Mouse (Mus musculus) midbrain, postnatal 0 days (tissue): ENCODE results near the gene 1700030K09Rik. TPM values are rescaled to one million over a fixed set of nuclear protein-coding genes. Genes with fewer than 3 reads are reported as not detected.

Source experiments
- ATAC-seq: fragments of 200-750 bp; cut with Nextera tagmentation; 2 replicates; pipeline ENCODE4 v1.8.0; 2017; ENCODE audit warnings: moderate number of reproducible peaks, mild to moderate bottlenecking, moderate TSS enrichment, moderate library complexity; ENCODE audit not compliant: low FRiP score
- DNase-seq: peaks from one replicate; pipeline ENCODE4 v3.0.0-alpha.2; 2015; ENCODE audit warnings: low spot score
- H3K27ac ChIP-seq: fragments of 300-500 bp; sonication (generic); 2 replicates; pipeline ENCODE4 v1.5.1; 2014; ENCODE audit warnings: low read depth, mild to moderate bottlenecking, low read length, mixed read lengths
- H3K27me3 ChIP-seq: fragments of 300-500 bp; sonication (generic); 2 replicates; pipeline ENCODE4 v1.6.1; 2014; ENCODE audit warnings: low read length, control low read depth, mixed read lengths; ENCODE audit not compliant: insufficient read depth
- H3K36me3 ChIP-seq: fragments of 300-500 bp; sonication (generic); 2 replicates; pipeline ENCODE4 v1.6.1; 2014; ENCODE audit warnings: low read length, control low read depth, mixed read lengths; ENCODE audit not compliant: insufficient read depth
- H3K4me1 ChIP-seq: fragments of 300-500 bp; sonication (generic); 2 replicates; pipeline ENCODE4 v1.6.1; 2014; ENCODE audit warnings: mild to moderate bottlenecking, control low read depth, antibody characterized with exemption, low read length, mixed read lengths; ENCODE audit not compliant: insufficient read depth
- H3K4me2 ChIP-seq: fragments of 300-500 bp; sonication (generic); 2 replicates; pipeline ENCODE4 v1.6.1; 2014; ENCODE audit warnings: low read depth, mild to moderate bottlenecking, low read length, mixed read lengths; ENCODE audit not compliant: poor library complexity, severe bottlenecking
- H3K4me3 ChIP-seq: fragments of 300-500 bp; sonication (generic); 2 replicates; pipeline ENCODE4 v1.5.1; 2014; ENCODE audit warnings: low read depth, mild to moderate bottlenecking, low read length, moderate library complexity
- H3K9ac ChIP-seq: fragments of 300-500 bp; sonication (generic); replicated peaks from 2 replicates; pipeline ENCODE4 v1.6.1; 2014; ENCODE audit warnings: mild to moderate bottlenecking, low read length, moderate library complexity, mixed read lengths; ENCODE audit not compliant: poor library complexity, severe bottlenecking
- H3K9me3 ChIP-seq: fragments of 300-500 bp; sonication (generic); 2 replicates; pipeline ENCODE4 v1.6.1; 2016; ENCODE audit warnings: low read length, control low read depth
- CTCF ChIP-seq: IDR thresholded peaks from 2 replicates; pipeline ENCODE4 v1.5.1; 2016; ENCODE audit warnings: antibody characterized with exemption, mild to moderate bottlenecking
- WGBS: fragments of 180-500 bp; shearing (Covaris S2); extraction: QIAGEN DNeasy Blood & Tissue Kit; methylation state at CpG from one replicate; pipeline ENCODE4 v1.1.7; 2014; 5-methylcytosine and 5-hydroxymethylcytosine counted together
- polyA plus RNA-seq: library from polyadenylated mRNA; unstranded; fragments of >200 nt; fragmentation: Nextera tagmentation; extraction: Ambion mirVana; gene quantifications from 2 replicates; pipeline ENCODE4 v1.2.1, GENCODE M21; 2015
- total RNA-seq: library from RNA; depleted of rRNA; stranded (reverse); fragments of >200 nt; gene quantifications from 2 replicates; pipeline ENCODE4 v1.2.3, GENCODE M21; 2014

The 1700030K09Rik gene
- total and polyA plus RNA-seq, 2 experiments from 2014 or later = 8.7 to 14.7 TPM

DNA sequence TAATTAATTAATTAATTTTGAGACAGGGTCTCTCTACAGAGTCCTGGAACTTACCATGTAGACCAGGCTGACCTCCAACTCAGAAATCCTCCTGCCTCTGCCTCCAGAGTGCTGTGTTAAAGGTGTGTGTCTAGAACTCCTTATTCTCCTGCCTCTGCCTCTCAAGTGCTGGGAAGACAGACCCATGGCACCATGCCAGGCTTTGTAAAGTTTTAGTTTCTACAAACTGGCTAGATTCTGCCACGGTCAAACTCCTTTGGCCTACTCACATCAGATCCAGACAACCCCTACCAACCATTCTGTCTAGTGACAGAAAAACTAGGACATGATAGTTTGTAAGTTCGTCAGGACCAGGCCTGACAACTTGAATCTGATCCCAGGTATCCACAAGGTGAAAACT lies 47.3 kb downstream of the 1700030K09Rik start:
- DNase-seq = no peak
- no peak for TF ChIP-seq CTCF
- H3K4me3 ChIP-seq = peak overlapping the region; percentile 80; the same call in 1 of the 2 replicates

DNA sequence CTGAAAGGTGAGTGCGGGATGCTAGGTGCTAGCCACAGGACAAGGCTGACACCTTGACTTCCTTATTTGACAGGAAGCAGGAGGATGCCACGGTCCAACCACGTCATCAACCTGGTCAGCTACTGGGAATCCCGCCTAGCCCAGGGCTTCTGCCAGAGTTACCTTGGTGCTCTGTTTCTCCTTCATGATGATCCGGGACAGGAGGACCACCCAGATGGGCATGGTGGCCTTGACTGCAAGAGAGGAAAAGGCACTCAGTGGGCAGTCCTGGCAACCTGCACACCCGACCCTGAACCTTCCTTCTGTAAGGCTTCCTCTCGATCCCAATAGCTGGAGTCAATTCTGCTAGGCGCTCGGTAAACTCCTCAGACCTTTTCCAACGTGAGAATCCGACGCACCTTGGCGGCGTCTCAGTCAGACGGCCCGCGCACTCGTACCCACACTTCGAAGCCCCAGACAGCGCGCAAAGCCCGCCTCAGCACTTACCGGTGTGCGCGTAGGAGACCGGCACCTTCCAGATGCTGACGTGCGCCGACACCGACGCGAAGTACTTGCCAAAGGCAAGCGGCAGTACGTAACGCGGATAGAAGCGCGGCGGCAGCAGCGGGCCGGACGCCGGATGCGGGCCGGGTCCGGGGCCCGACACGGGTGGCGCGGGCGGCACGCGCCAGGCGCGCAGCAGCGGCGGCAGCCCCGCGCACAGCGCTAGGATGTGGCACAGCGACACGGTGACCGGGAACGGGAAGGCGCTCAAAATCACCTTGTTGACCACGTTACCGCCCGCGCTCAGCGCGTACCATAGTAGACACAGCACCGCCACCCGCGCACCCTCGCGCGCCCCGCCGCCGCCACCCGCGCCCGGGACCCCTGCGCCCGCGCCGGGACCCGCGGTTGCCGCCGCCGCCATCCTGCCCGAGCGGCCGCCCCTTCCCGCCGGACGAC lies 48.3 kb downstream of the 1700030K09Rik start, which contains the start of gene Slc35e1:
TSS of gene Slc35e1 (minus strand) at position 935 of the 942 bp plus-strand sequence.
- no peak for TF ChIP-seq CTCF
- Histone ChIP-seq H3K4me2 (peak within 1 kb of the TSS; percentile 67), H3K27ac (peak within 1 kb of the TSS; percentile 82), H3K9me3 (no peaks in the 10 kb centered on the region), H3K4me3 (peak within 1 kb of the TSS; percentile 80), H3K36me3 (peaks cover 28% of the 10 kb centered on the region), H3K27me3 (no peaks in the 10 kb centered on the region), H3K9ac (peak within 1 kb of the TSS; percentile 79), H3K4me1 (peaks cover 8% of the 10 kb centered on the region; the same call in 1 of the 2 replicates)
- under 1% methylated on average over 83 of the region's 98 CpGs for WGBS
- ATAC-seq (peak; percentile 69), DNase-seq (peak; percentile 31)

More for the DNA sequence above, 47.3 kb downstream of the 1700030K09Rik start:
- 98% methylated on average over 2 of the region's 2 CpGs for WGBS
- Histone ChIP-seq H3K27ac (no peak overlapping the region), H3K9me3 (no peaks in the 10 kb centered on the region), H3K4me2 (peak overlapping the region; percentile 67), H3K9ac (no peak overlapping the region), H3K4me1 (peaks cover 8% of the 10 kb centered on the region; the same call in 1 of the 2 replicates), H3K36me3 (peaks cover 20% of the 10 kb centered on the region), H3K27me3 (no peaks in the 10 kb centered on the region)
- ATAC-seq = no peak

DNA sequence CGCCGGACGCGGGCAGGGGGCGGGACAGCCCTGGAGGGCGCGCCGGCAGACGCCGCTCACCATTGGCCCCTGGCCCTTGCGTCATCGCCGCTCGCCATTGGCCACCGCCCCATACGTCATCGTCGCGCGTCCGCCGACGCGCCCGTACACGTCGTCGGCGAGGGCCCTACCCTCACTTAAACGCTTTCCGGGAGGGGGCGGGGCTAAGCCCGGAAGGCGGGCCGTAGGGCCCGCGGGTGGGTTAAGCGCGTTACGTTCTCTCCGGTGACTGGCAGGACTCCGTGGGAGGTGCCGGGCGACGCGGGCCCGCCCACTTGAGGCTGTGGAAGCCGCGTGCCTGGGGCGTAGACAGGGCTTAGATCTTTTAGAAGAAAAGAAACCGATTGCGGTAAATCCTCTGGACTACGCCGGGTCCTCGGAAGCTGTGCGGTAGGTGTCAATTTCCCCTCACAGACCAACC lies 49.0 kb downstream of the 1700030K09Rik start:
- peak; percentile 97 for ATAC-seq
- peaks cover 29% of the 10 kb centered on the region for H3K36me3 ChIP-seq
- H3K4me3 ChIP-seq = peak overlapping the region; percentile 80
- peaks cover 8% of the 10 kb centered on the region; the same call in 1 of the 2 replicates for H3K4me1 ChIP-seq
- no peak for TF ChIP-seq CTCF
- no peaks in the 10 kb centered on the region for H3K27me3 ChIP-seq
- peak overlapping the region; percentile 67 for H3K4me2 ChIP-seq
- DNase-seq = peak; percentile 98
- H3K9ac ChIP-seq = peak overlapping the region; percentile 79
- under 1% methylated on average over 52 of the region's 56 CpGs for WGBS
- peak overlapping the region; percentile 82 for H3K27ac ChIP-seq
- no peaks in the 10 kb centered on the region for H3K9me3 ChIP-seq

DNA sequence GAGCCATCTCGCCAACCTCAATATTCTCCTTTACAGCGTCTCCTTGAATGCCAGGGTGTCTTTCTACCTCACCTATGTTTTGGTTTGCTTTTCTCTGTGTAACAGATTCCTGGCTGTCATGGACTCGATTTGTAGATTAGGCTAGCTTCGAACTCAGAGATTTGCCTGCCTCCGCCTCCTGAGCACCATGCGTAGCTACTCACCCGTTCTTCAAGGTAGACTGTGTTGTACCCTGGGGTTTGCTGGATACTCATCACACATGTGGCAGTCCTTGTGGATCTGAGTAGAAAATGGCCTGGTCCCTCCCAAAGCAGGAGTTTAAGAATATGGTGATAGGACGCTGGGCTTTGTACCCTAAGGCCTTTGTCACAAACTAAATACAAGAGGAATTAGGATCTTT lies 49.7 kb downstream of the 1700030K09Rik start:
- Histone ChIP-seq H3K36me3 (peaks cover 23% of the 10 kb centered on the region), H3K4me2 (peak overlapping the region; percentile 67), H3K27me3 (no peaks in the 10 kb centered on the region), H3K4me3 (peak overlapping the region; percentile 80), H3K9me3 (no peaks in the 10 kb centered on the region), H3K27ac (peak overlapping the region; percentile 60), H3K4me1 (peaks cover 8% of the 10 kb centered on the region; the same call in 1 of the 2 replicates), H3K9ac (peak overlapping the region; percentile 79)
- 14% methylated on average over 8 of the region's 8 CpGs for WGBS
- no peak for TF ChIP-seq CTCF
- DNase-seq = no peak
- ATAC-seq = no peak

DNA sequence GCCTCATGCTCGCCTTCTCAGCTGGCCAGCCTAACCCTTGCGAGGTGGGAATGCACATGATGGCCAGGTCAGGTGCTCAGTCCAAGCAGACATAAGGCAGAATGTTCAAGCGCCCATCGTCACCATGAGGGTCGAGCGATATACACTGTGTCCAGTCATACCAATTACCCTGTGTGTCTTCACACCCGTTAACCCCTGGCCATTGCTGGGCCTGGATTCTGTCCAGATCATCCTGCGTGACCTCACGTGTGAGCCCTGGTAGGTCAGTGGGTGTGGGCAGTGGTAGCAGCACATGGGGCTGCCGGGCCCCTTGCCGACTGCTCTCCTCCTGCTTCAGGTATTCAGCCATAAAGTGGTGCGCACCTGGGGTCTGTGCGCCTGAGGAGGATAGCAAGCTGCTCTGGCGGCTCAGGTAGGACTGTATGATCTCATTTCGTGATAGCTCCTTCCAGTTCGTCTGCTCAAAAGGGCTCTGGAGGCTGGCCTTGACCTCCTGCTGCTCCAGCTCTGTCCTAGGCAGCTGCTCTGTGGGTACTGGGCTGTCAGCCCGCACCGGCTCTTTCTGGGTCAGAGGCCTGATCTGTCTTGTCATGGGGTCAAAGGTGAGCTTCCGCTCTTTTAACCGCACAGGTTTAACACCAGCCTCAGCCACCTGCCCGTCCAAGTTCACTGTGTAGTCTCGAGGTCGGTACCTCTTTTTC lies 51.9 kb downstream of the 1700030K09Rik start:
- Histone ChIP-seq H3K27ac (no peak overlapping the region), H3K4me3 (no peak overlapping the region), H3K4me2 (no peak overlapping the region), H3K36me3 (peaks cover 27% of the 10 kb centered on the region), H3K27me3 (no peaks in the 10 kb centered on the region), H3K4me1 (peaks cover 8% of the 10 kb centered on the region; the same call in 1 of the 2 replicates), H3K9ac (no peak overlapping the region), H3K9me3 (no peaks in the 10 kb centered on the region)
- TF ChIP-seq CTCF = no peak
- 85% methylated on average over 23 of the region's 23 CpGs for whole genome bisulfite sequencing
- ATAC-seq (no peak), DNase-seq (no peak)
